Mouse (Mus musculus) ES-E14 (cell line): Measurements from ENCODE around the gene Mael. TPM values are rescaled to one million over a fixed set of nuclear protein-coding genes. Genes with fewer than 3 reads are reported as not detected.

Experiments
- DNase-seq: peaks from one replicate; pipeline ENCODE4 v3.0.0-alpha.2; 2013; ENCODE audit warnings: low read depth, low spot score
- H3K27ac ChIP-seq: 2 replicates; pipeline ENCODE4 v1.5.1; 2012; ENCODE audit warnings: low read depth, mild to moderate bottlenecking, low read length, moderate library complexity, mixed read lengths; ENCODE audit not compliant: poor library complexity, insufficient read depth, severe bottlenecking
- H3K36me3 ChIP-seq: 2 replicates; pipeline ENCODE4 v1.6.1; 2012; ENCODE audit warnings: mild to moderate bottlenecking, low read length, moderate library complexity, mixed read lengths; ENCODE audit not compliant: control insufficient read depth, poor library complexity, insufficient read depth, severe bottlenecking
- H3K4me1 ChIP-seq, 2 experiments: fragments of 150-350 bp in 1 of 2; sonication (generic) in 1 of 2; 2 replicates each; pipeline ENCODE4 v1.6.1; 2012; ENCODE audit warnings: low read length in 2 of 2, mild to moderate bottlenecking in 1 of 2, mixed read lengths in 1 of 2; ENCODE audit not compliant: control insufficient read depth in 2 of 2, insufficient read depth in 2 of 2, poor library complexity in 1 of 2
- H3K4me3 ChIP-seq, 2 experiments: fragments of 150-350 bp in 1 of 2; sonication (generic) in 1 of 2; 2 replicates each; pipeline ENCODE4 v1.5.1; 2012; ENCODE audit warnings: low read length in 2 of 2, low read depth in 1 of 2, mild to moderate bottlenecking in 1 of 2, mixed read lengths in 1 of 2; ENCODE audit not compliant: insufficient read depth in 1 of 2, poor library complexity in 1 of 2, severe bottlenecking in 1 of 2
- H3K9ac ChIP-seq: 2 replicates; pipeline ENCODE4 v1.6.1; 2012; ENCODE audit warnings: low read depth, mild to moderate bottlenecking, low read length, mixed read lengths; ENCODE audit not compliant: poor library complexity, insufficient read depth, severe bottlenecking
- H3K9me3 ChIP-seq: fragments of 150-350 bp; sonication (generic); 2 replicates; pipeline ENCODE4 v1.6.1; 2012; ENCODE audit warnings: low read depth, mild to moderate bottlenecking, low read length; ENCODE audit not compliant: control insufficient read depth, insufficient read depth
- CHD2 ChIP-seq: IDR thresholded peaks from 2 replicates; pipeline ENCODE4 v1.6.1; 2014; ENCODE audit warnings: mild to moderate bottlenecking, low read depth, low read length, inconsistent platforms
- HCFC1 ChIP-seq: IDR thresholded peaks from 2 replicates; pipeline ENCODE4 v1.6.1; 2012; ENCODE audit warnings: low read length, inconsistent platforms, borderline replicate concordance; ENCODE audit not compliant: insufficient read depth
- MAFK ChIP-seq: IDR thresholded peaks from 2 replicates; pipeline ENCODE4 v1.6.1; 2014; ENCODE audit warnings: mild to moderate bottlenecking, low read depth, low read length, inconsistent platforms; ENCODE audit not compliant: insufficient read depth
- ZC3H11A ChIP-seq: IDR thresholded peaks from 2 replicates; pipeline ENCODE4 v1.6.1; 2012; ENCODE audit warnings: low read depth, mild to moderate bottlenecking, inconsistent platforms, low read length, borderline replicate concordance
- ZNF384 ChIP-seq: IDR thresholded peaks from 2 replicates; pipeline ENCODE4 v1.6.1; 2012; ENCODE audit warnings: low read depth, low read length, inconsistent platforms
- in situ Hi-C, 2 experiments: fragments of 600-800 bp; cut with MboI; formaldehyde crosslinking; loops; one replicate each; pipeline ENCODE4 v1.15.1; 2025; ENCODE audit warnings: low sequenced_read_pairs in 2 of 2, inconsistent platforms in 1 of 2; ENCODE audit not compliant: unreplicated experiment in 2 of 2
- total RNA-seq: library from RNA; depleted of rRNA; stranded (reverse); fragments of 300-350 nt; gene quantifications from 2 replicates; pipeline ENCODE4 v1.2.3, GENCODE M21; 2012

The Mael gene
- total RNA-seq, 1 experiment = 25.7 TPM

DNA sequence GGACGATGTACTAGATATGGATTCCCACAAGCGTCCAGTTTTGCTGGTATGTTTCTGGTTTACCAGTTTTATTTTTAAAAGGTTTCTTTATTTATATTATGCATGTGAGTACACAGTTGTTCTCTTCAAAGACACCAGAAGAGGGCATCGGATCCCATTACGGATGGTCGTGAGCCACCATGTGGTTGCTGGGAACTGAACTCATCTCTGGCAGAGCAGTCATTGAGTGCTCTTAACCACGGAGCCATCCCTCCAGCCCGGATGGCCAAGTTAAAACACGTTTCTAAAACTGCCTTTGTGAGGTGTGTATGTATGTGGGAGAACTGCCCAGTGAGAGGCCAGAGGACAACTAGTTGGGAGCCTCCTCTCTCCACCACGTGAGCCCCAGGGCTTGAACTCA lies 79.9 kb downstream of the Mael start:
- H3K9ac ChIP-seq = peak overlapping the region; percentile 45; the same call in 1 of the 2 replicates
- H3K4me1 ChIP-seq = peaks cover 9 to 35% of the 10 kb centered on the region in 2 experiments; a peak in 3 of 4 replicates
- no peak for TF ChIP-seq ZC3H11A
- no peak for TF ChIP-seq ZNF384
- TF ChIP-seq HCFC1 = no peak
- no peak for TF ChIP-seq MAFK
- no peak for TF ChIP-seq CHD2
- in situ Hi-C loops = loop anchor here (10.0 kb wide), 1 partner anchor 384 kb away; no protein-coding TSS in a partner anchor
- H3K4me3 ChIP-seq = no peak overlapping the region
- peaks cover 21% of the 10 kb centered on the region for H3K36me3 ChIP-seq
- no peak for DNase-seq
- no peak overlapping the region for H3K27ac ChIP-seq
- H3K9me3 ChIP-seq = no peaks in the 10 kb centered on the region

- Histone ChIP-seq H3K27ac (no peak overlapping the region), H3K9me3 (no peaks in the 10 kb centered on the region), H3K36me3 (peaks cover 18% of the 10 kb centered on the region), H3K4me3 (no peak overlapping the region), H3K9ac (no peak overlapping the region; the same call in 1 of the 2 replicates), H3K4me1 (peaks cover 11 to 37% of the 10 kb centered on the region in 2 experiments; a peak in 3 of 4 replicates)
- TF ChIP-seq HCFC1 = no peak
- TF ChIP-seq ZC3H11A = no peak
- no peak for TF ChIP-seq MAFK
- TF ChIP-seq ZNF384 = no peak
- no peak for TF ChIP-seq CHD2
- in situ Hi-C loops = loop anchor here (10.0 kb wide), 1 partner anchor 383 kb away; no protein-coding TSS in a partner anchor
- DNase-seq = no peak
Observed at GRCm38 (mm10) chr1:166157712-166158111, 80.8 kb downstream of the Mael start.

- peak overlapping the region; percentile 34 for H3K9ac ChIP-seq
- H3K9me3 ChIP-seq = no peaks in the 10 kb centered on the region
- H3K4me3 ChIP-seq = peak overlapping the region; percentile 57 to 59; a peak in 3 of 4 replicates
- in situ Hi-C loops = loop anchor here (10.0 kb wide), 1 partner anchor 380 kb away; no protein-coding TSS in a partner anchor
- DNase-seq = no peak
- H3K36me3 ChIP-seq = peaks cover 18% of the 10 kb centered on the region
- TF ChIP-seq CHD2 = no peak
- no peak for TF ChIP-seq ZNF384
- TF ChIP-seq MAFK = no peak
- no peak for TF ChIP-seq ZC3H11A
- no peak for TF ChIP-seq HCFC1
- no peak overlapping the region; the same call in 1 of the 2 replicates for H3K27ac ChIP-seq
- peaks cover 9 to 44% of the 10 kb centered on the region in 2 experiments for H3K4me1 ChIP-seq
Observed at GRCm38 (mm10) chr1:166155113-166155494, 83.4 kb downstream of the Mael start.

DNA sequence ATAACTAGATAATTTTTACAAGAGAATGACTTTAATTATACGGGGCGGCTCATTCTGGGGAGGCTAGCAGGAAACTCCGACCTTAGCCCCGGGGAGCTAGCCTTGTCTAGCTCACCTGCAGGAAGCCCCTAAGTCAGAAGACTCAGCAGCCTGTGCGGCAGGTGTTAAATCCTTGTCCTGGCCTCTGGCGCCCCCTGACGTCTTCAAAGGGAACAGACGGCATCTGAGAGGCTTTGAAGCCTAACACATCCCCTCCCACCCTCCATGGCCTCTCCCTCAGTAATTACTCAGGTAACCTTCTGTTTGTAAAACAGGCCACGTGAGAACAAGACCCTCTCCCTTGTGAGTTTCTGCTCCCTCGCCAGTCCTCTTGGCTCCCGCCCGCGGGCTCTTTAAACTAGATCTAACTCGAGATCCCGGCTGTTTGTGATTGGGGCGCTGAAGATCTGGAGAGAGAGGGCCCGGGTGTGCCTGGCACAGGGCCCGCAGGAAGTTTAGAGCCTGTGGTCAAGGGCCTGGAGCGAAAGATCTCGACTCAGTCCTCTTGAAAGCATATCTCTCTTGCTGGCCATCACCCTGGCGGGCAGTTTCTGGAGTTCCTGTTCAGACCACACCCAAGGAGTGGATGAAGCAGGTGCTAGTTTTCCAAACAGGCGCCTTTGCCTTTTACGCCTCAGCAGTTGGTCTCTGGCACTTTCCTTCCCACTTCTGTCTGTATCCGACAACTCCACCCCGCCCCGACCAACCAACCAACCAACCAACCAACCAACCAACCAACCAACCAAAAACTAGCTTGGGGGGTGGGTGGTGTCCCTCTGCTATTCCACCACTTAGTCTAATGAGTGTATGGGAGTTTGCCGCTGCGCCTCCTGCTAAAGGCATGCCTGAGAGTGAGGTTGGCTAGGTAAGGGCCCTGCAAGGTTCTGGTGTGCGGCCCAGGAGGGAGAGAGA lies 84.1 kb downstream of the Mael start:
- Histone ChIP-seq H3K4me1 (peaks cover 8 to 43% of the 10 kb centered on the region in 2 experiments), H3K9ac (peak overlapping the region; percentile 75), H3K36me3 (peaks cover 19% of the 10 kb centered on the region), H3K27ac (peak overlapping the region; percentile 81), H3K4me3 (peak overlapping the region; percentile 57 to 59), H3K9me3 (no peaks in the 10 kb centered on the region)
- in situ Hi-C loops = loop anchor here (5.0 to 10.0 kb wide), 2 partner anchors 152 to 380 kb away; partner anchors contain the start of gene Pou2f1 (in 1 of the 2)
- TF ChIP-seq ZC3H11A (peak; percentile 98), HCFC1 (no peak), MAFK (no peak), CHD2 (no peak)
- peak; percentile 91 for DNase-seq
